Mouse (Mus musculus): ENCODE results near the gene Txnl4b. TPM values are rescaled to one million over a fixed set of nuclear protein-coding genes. Genes with fewer than 3 reads are reported as not detected.

Gene Txnl4b
- polyA plus RNA-seq, 1 experiment: 10.5 TPM

DNA sequence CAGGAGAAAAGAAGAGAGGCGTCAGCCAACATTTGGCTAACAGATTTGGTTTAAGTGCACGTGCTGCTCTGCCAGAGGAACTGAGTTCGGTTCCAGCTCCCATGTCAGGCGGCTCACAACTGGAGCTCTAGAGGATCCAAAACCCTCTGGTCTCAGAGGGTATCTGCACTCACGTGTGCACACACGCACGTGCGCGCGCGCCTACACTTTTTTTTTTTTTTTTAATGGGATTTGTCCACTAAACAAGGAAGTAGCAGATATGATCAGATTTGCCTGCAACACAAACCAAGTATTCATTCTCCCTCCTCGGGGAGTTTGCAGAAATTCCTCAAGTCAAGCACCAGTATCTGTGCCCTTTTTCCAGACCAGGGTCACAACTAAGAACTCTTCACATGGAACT lies 42.0 kb downstream of the Txnl4b start:
- Histone ChIP-seq H3K27ac (ENCODE audit: insufficient read depth, low read length) (no peak overlapping the region), H3K9me3 (replicated peaks; ENCODE audit: control insufficient read depth, insufficient read depth, low read length, poor library complexity, severe bottlenecking) (no peaks in the 10 kb centered on the region)

DNA sequence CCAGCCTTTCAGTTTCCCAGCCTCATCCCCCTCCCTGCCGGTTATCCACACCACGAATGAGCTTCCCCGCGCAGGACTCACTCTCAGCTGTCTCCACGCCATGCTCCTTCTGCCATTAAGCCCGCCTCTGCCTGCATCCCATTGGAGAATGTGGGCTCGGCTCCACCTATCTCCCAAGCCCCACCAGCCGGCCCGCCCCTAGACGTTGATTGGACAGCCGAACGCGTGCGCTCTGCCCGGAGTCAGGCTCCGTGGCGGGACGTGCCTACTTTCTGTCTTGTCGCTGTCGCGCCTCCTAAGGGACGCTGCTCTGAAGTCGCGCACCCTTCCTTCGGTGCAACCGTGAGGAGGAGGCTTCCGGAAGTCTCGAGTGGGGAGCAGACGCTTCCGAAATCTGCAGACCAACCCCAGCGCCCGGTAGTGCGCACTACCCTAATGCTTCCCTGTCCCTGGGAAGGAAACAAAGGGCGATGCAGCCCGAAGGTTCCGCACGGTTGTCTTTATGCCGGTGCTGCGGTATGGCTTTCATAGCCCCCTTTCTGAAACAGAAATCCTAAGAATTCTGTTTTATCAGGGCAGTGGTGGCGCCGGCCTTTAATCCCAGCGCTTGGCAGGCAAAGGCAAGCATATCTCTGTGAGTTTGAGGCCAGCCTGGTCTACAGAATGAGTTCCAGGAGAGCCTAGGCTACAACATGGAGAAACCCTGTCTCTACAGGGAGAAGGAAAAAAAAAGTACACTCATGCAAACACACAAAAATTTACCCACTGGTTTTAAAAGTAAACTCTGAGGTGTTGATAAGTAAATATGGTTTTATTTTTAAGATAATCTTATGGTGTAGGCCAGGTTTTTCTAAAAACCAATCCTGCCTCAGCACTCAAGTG lies 42.8 kb downstream of the Txnl4b start, which contains the start of gene Dhodh:
Gene Dhodh (minus strand): TSS at position 403 of the 882 bp plus-strand sequence.
- Histone ChIP-seq H3K9ac (ENCODE audit: low read depth, poor library complexity, severe bottlenecking) (peak within 1 kb of the TSS; percentile 70), H3K36me3 (ENCODE audit: control insufficient read depth, insufficient read depth, low read length, poor library complexity, severe bottlenecking) (peaks cover 17% of the 10 kb centered on the region), H3K9me3 (replicated peaks; ENCODE audit: control insufficient read depth, insufficient read depth, low read length, poor library complexity, severe bottlenecking) (no peaks in the 10 kb centered on the region), H3K27me3 (ENCODE audit: control insufficient read depth, insufficient read depth, low read length, poor library complexity, severe bottlenecking) (no peaks in the 10 kb centered on the region), H3K4me3 (ENCODE audit: low read depth, low read length) (peak within 1 kb of the TSS; percentile 73), H3K4me1 (ENCODE audit: control insufficient read depth, insufficient read depth, low read length) (no peaks in the 10 kb centered on the region), H3K27ac (ENCODE audit: insufficient read depth, low read length) (peak within 1 kb of the TSS; percentile 78)
- TF ChIP-seq EP300 (IDR thresholded peaks at IDR 0.05; ENCODE audit: insufficient read depth, low read depth, low read length) (peak; percentile 31; the same call in 1 of the 2 replicates), POLR2A (IDR thresholded peaks at IDR 0.05; ENCODE audit: insufficient read depth, low read length) (peak; percentile 93), CTCF (IDR thresholded peaks at IDR 0.05; ENCODE audit: low read depth, low read length) (no peak)

More for the DNA sequence above, 42.0 kb downstream of the Txnl4b start:
- H3K4me1 ChIP-seq (ENCODE audit: control insufficient read depth, insufficient read depth, low read length): no peaks in the 10 kb centered on the region
- TF ChIP-seq POLR2A (IDR thresholded peaks at IDR 0.05; ENCODE audit: insufficient read depth, low read length) (no peak), EP300 (IDR thresholded peaks at IDR 0.05; ENCODE audit: insufficient read depth, low read depth, low read length) (no peak), CTCF (IDR thresholded peaks at IDR 0.05; ENCODE audit: low read depth, low read length) (no peak)
- peak overlapping the region; percentile 73 for H3K4me3 ChIP-seq (ENCODE audit: low read depth, low read length)
- H3K36me3 ChIP-seq (ENCODE audit: control insufficient read depth, insufficient read depth, low read length, poor library complexity, severe bottlenecking): peaks cover 26% of the 10 kb centered on the region
- peak overlapping the region; percentile 70 for H3K9ac ChIP-seq (ENCODE audit: low read depth, poor library complexity, severe bottlenecking)
- no peaks in the 10 kb centered on the region for H3K27me3 ChIP-seq (ENCODE audit: control insufficient read depth, insufficient read depth, low read length, poor library complexity, severe bottlenecking)

DNA sequence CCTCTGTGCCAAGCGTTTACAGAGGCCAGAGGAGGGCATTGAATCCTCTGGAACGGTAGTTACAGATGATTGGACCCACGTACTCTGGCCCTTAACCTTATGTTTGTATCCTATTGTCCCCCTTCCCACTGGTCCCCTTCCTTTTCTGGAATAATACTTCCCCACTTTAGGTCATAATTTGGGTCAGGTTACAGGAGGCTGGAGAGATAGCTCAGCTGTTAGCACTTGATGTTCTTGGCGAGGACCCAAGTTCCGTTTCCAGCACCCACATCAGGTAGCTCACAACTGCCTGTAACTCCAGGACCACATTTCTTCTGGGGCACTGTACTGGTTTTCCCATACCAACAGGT lies 43.4 kb downstream of the Txnl4b start:
- TF ChIP-seq EP300 (IDR thresholded peaks at IDR 0.05; ENCODE audit: insufficient read depth, low read depth, low read length) (no peak), CTCF (IDR thresholded peaks at IDR 0.05; ENCODE audit: low read depth, low read length) (no peak), POLR2A (IDR thresholded peaks at IDR 0.05; ENCODE audit: insufficient read depth, low read length) (no peak)
- Histone ChIP-seq H3K4me3 (ENCODE audit: low read depth, low read length) (peak overlapping the region; percentile 31; the same call in 1 of the 2 replicates), H3K27ac (ENCODE audit: insufficient read depth, low read length) (peak overlapping the region; percentile 78), H3K9ac (ENCODE audit: low read depth, poor library complexity, severe bottlenecking) (peak overlapping the region; percentile 70), H3K36me3 (ENCODE audit: control insufficient read depth, insufficient read depth, low read length, poor library complexity, severe bottlenecking) (peaks cover 12% of the 10 kb centered on the region), H3K4me1 (ENCODE audit: control insufficient read depth, insufficient read depth, low read length) (no peaks in the 10 kb centered on the region), H3K9me3 (replicated peaks; ENCODE audit: control insufficient read depth, insufficient read depth, low read length, poor library complexity, severe bottlenecking) (no peaks in the 10 kb centered on the region), H3K27me3 (ENCODE audit: control insufficient read depth, insufficient read depth, low read length, poor library complexity, severe bottlenecking) (no peaks in the 10 kb centered on the region)

DNA sequence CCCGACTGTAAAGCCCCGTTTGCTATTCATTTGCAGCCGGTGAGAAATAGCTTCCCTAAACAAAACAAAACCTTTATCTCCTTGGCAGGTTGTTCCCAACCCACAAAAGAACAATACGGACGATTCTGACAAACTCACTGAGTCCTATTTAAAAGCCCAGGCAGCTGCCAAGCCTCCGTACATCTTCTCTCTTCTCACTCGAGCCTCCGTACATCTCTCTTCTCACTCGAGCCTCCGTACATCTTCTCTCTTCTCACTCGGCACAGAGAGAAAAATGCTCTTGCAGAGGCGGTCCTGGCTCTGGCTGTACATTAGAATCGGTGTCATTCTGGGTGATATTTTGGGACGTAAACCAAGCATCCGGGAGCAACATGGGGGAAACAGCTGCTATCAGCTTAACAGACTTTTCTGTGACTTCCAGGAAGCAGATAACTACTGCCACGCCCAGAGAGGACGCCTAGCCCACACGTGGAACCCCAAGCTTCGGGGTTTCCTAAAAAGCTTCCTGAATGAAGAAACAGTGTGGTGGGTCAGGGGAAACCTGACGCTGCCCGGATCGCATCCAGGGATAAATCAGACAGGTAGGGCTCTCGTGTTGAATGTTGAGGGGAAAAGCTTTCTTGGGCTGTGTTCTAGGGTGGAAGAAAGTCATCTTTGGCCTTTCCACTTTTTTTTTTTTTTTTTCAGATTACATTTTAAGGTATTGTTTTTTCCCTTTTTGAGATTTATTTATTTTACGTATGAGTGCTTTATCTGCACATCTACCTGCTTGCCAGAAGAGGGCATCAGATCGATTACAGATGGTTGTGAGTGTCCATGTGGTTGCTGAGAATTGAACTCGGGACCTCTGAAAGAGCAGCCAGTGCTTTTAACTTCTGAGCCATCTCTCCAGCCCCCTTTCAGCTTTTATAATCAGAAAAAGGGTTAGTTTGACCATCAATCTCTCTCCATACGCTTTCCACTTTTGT lies 48.8 kb downstream of the Txnl4b start, which contains the start of gene Pkd1l3:
Gene Pkd1l3 (plus strand): TSS at position 275 of the 968 bp plus-strand sequence.
- no peaks in the 10 kb centered on the region for H3K36me3 ChIP-seq (ENCODE audit: control insufficient read depth, insufficient read depth, low read length, poor library complexity, severe bottlenecking)
- no peaks in the 10 kb centered on the region for H3K27me3 ChIP-seq (ENCODE audit: control insufficient read depth, insufficient read depth, low read length, poor library complexity, severe bottlenecking)
- no peak within 1 kb of the TSS for H3K27ac ChIP-seq (ENCODE audit: insufficient read depth, low read length)
- peak within 1 kb of the TSS; percentile 48 for H3K4me3 ChIP-seq (ENCODE audit: low read depth, low read length)
- peak within 1 kb of the TSS; percentile 47; the same call in 1 of the 2 replicates for H3K9ac ChIP-seq (ENCODE audit: low read depth, poor library complexity, severe bottlenecking)
- no peaks in the 10 kb centered on the region for H3K4me1 ChIP-seq (ENCODE audit: control insufficient read depth, insufficient read depth, low read length)
- H3K9me3 ChIP-seq (replicated peaks; ENCODE audit: control insufficient read depth, insufficient read depth, low read length, poor library complexity, severe bottlenecking): no peaks in the 10 kb centered on the region
- TF ChIP-seq CTCF (IDR thresholded peaks at IDR 0.05; ENCODE audit: low read depth, low read length) (no peak), POLR2A (IDR thresholded peaks at IDR 0.05; ENCODE audit: insufficient read depth, low read length) (no peak), EP300 (IDR thresholded peaks at IDR 0.05; ENCODE audit: insufficient read depth, low read depth, low read length) (no peak)

DNA sequence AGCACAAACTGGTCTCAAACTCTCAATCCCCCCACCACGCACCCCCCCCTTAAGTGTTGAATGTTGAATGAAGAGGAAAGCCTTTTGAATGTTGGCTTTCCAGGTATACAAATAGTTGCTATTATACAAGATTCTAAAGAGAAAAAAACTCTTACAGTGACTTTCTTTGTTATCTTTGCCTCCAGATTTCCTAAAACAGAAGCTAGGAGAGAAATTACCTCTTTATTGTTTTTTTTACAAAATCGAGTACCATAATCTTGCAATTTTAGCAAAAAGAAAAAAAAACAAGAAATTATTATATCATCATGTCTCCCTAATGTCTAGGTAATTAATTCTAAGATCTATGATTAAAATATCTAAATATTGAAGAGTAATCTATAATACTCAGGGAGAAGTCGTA lies 49.9 kb downstream of the Txnl4b start:
- TF ChIP-seq POLR2A (IDR thresholded peaks at IDR 0.05; ENCODE audit: insufficient read depth, low read length): no peak
- TF ChIP-seq EP300 (IDR thresholded peaks at IDR 0.05; ENCODE audit: insufficient read depth, low read depth, low read length): no peak
- no peaks in the 10 kb centered on the region for H3K4me1 ChIP-seq (ENCODE audit: control insufficient read depth, insufficient read depth, low read length)
- no peak overlapping the region for H3K4me3 ChIP-seq (ENCODE audit: low read depth, low read length)
- H3K36me3 ChIP-seq (ENCODE audit: control insufficient read depth, insufficient read depth, low read length, poor library complexity, severe bottlenecking): no peaks in the 10 kb centered on the region
- no peak overlapping the region for H3K27ac ChIP-seq (ENCODE audit: insufficient read depth, low read length)
- no peaks in the 10 kb centered on the region for H3K27me3 ChIP-seq (ENCODE audit: control insufficient read depth, insufficient read depth, low read length, poor library complexity, severe bottlenecking)
- H3K9ac ChIP-seq (ENCODE audit: low read depth, poor library complexity, severe bottlenecking): no peak overlapping the region
- no peaks in the 10 kb centered on the region for H3K9me3 ChIP-seq (replicated peaks; ENCODE audit: control insufficient read depth, insufficient read depth, low read length, poor library complexity, severe bottlenecking)

Other genes with a start within 250 kb of the Txnl4b start
- gene Pmfbp1, start 71.9 kb upstream of the Txnl4b start, polyA plus RNA-seq (2011; ENCODE audit: insufficient read depth, insufficient read length, low read depth, missing spikeins): not detected in 2 replicates
- 32.5 and 36.3 TPM in 2 replicates for gene Dhx38, start within 50 bp of the Txnl4b start, polyA plus RNA-seq (2011; ENCODE audit: insufficient read depth, insufficient read length, low read depth, missing spikeins)
- not detected in 2 replicates for gene Hp, start 13.3 kb downstream of the Txnl4b start, polyA plus RNA-seq (2011; ENCODE audit: insufficient read depth, insufficient read length, low read depth, missing spikeins)
- gene Dhodh, start 42.8 kb downstream of the Txnl4b start, polyA plus RNA-seq (2011; ENCODE audit: insufficient read depth, insufficient read length, low read depth, missing spikeins): 25.8 and 27.9 TPM in 2 replicates
- not detected in 2 replicates for gene Pkd1l3, start 48.6 kb downstream of the Txnl4b start, polyA plus RNA-seq (2011; ENCODE audit: insufficient read depth, insufficient read length, low read depth, missing spikeins)
- gene Ist1, start 127.4 kb downstream of the Txnl4b start, polyA plus RNA-seq (2011; ENCODE audit: insufficient read depth, insufficient read length, low read depth, missing spikeins): 79.8 and 80.4 TPM in 2 replicates
- gene Zfp821, start 139.7 kb downstream of the Txnl4b start, polyA plus RNA-seq (2011; ENCODE audit: insufficient read depth, insufficient read length, low read depth, missing spikeins): 9.5 and 11.0 TPM in 2 replicates
- gene Atxn1l, start 171.8 kb downstream of the Txnl4b start, polyA plus RNA-seq (2011; ENCODE audit: insufficient read depth, insufficient read length, low read depth, missing spikeins): 25.4 and 34.6 TPM in 2 replicates
- gene Ap1g1, start 212.7 kb downstream of the Txnl4b start, polyA plus RNA-seq (2011; ENCODE audit: insufficient read depth, insufficient read length, low read depth, missing spikeins): 108 and 115 TPM in 2 replicates

Measured in ES-Bruce4 (cell line).